Mouse (Mus musculus) midbrain, embryonic 12.5 days (tissue): ENCODE results near the gene Ring1. TPM values are rescaled to one million over a fixed set of nuclear protein-coding genes. Genes with fewer than 3 reads are reported as not detected.

Source experiments
- ATAC-seq: fragments of 200-750 bp; cut with Nextera tagmentation; 2 replicates; pipeline ENCODE4 v1.8.0; 2017; ENCODE audit warnings: low read depth, moderate TSS enrichment, moderate library complexity; ENCODE audit not compliant: low FRiP score
- H3K27ac ChIP-seq: fragments of 300-500 bp; sonication (generic); replicated peaks from 2 replicates; pipeline ENCODE4 v1.5.1; 2016; ENCODE audit warnings: mild to moderate bottlenecking
- H3K27me3 ChIP-seq: fragments of 300-500 bp; sonication (generic); 2 replicates; pipeline ENCODE4 v1.6.1; 2016; ENCODE audit warnings: mild to moderate bottlenecking
- H3K36me3 ChIP-seq: fragments of 300-500 bp; sonication (generic); 2 replicates; pipeline ENCODE4 v1.6.1; 2016
- H3K4me1 ChIP-seq: fragments of 300-500 bp; sonication (generic); 2 replicates; pipeline ENCODE4 v1.6.1; 2016
- H3K4me2 ChIP-seq: fragments of 300-500 bp; sonication (generic); replicated peaks from 2 replicates; pipeline ENCODE4 v1.6.1; 2016; ENCODE audit warnings: mild to moderate bottlenecking, moderate library complexity
- H3K4me3 ChIP-seq: fragments of 300-500 bp; sonication (generic); 2 replicates; pipeline ENCODE4 v1.5.1; 2016; ENCODE audit warnings: mild to moderate bottlenecking
- H3K9ac ChIP-seq: fragments of 300-500 bp; sonication (generic); replicated peaks from 2 replicates; pipeline ENCODE4 v1.6.1; 2016; ENCODE audit warnings: mild to moderate bottlenecking, moderate library complexity
- H3K9me3 ChIP-seq: fragments of 300-500 bp; sonication (generic); 2 replicates; pipeline ENCODE4 v1.6.1; 2016; ENCODE audit warnings: mild to moderate bottlenecking
- WGBS: fragments of 180-500 bp; shearing (Covaris S2); methylation state at CpG from one replicate; pipeline ENCODE4 v1.1.7; 2016; 5-methylcytosine and 5-hydroxymethylcytosine counted together
- polyA plus RNA-seq: library from polyadenylated mRNA; unstranded; fragments of >200 nt; fragmentation: Nextera tagmentation; extraction: Ambion mirVana; gene quantifications from 2 replicates; pipeline ENCODE4 v1.2.1, GENCODE M21; 2016

Gene Ring1
- 25.2 and 27.0 TPM in 2 replicates for polyA plus RNA-seq

DNA sequence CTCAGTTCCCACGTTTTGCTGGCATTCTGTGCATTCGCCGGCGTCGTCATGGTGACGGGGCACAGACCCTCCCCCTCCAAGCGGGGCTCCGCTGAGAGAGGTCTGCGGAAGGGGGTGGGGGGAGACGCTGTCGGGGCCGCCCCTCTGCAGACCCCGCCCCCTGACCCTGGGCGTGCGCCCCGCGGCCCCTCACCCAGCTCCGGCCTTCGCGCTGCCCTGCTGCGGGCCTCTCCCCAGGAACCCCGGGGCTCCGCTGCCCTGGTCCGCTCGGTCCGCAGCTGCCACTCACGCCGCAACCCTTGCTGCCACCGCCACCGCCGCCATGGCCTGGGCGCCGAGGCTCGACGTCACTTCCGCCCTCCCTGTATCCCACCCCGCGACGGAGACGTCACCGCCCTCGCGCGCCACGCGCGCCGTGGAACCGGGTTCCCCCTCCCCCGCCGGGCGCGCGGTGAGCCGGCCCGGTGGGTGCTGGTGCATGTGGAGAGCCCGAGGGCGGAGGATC, at the start of gene Ring1:
Ring1 (minus strand) TSS at position 364 of the 505 bp plus-strand sequence.
- no peaks in the 10 kb centered on the region for H3K27me3 ChIP-seq
- peak; percentile 57 for ATAC-seq
- H3K27ac ChIP-seq, result peak within 1 kb of the TSS; percentile 96
- H3K9me3 ChIP-seq, result peaks cover 8% of the 10 kb centered on the region
- H3K4me2 ChIP-seq, result peak within 1 kb of the TSS; percentile 88
- H3K9ac ChIP-seq, result peak within 1 kb of the TSS; percentile 88
- under 1% methylated on average over 58 of the region's 58 CpGs for WGBS
- H3K4me3 ChIP-seq, result peak within 1 kb of the TSS; percentile 95
- H3K36me3 ChIP-seq, result peaks cover 47% of the 10 kb centered on the region
- peaks cover 52% of the 10 kb centered on the region for H3K4me1 ChIP-seq

DNA sequence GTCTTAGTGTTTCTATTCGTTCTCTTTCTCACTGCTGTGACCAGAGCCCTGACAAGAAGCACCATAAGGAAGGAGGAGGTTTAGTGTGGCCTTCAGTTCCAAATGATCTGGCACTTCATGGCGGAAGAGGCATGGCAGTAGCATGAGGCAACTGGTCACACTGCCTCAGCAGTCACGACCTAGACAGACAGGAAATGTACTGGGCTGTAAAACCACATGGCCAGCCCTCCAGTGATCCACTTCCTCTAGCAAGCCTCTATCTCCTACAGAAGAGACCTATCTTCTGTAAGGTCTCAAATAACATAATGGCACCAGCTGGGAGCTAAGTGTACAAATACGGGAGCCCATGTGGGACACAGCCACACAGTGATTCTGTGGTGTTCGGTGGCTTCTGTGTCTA, 47.6 kb upstream of the Ring1 start:
- no peaks in the 10 kb centered on the region for H3K36me3 ChIP-seq
- H3K4me2 ChIP-seq, result no peak overlapping the region
- WGBS, result 90% methylated on average over 5 of the region's 5 CpGs
- H3K9ac ChIP-seq, result no peak overlapping the region
- ATAC-seq, result no peak
- no peaks in the 10 kb centered on the region for H3K9me3 ChIP-seq
- H3K4me1 ChIP-seq, result peaks cover 4% of the 10 kb centered on the region
- H3K4me3 ChIP-seq, result no peak overlapping the region
- peaks cover 16% of the 10 kb centered on the region for H3K27me3 ChIP-seq
- no peak overlapping the region for H3K27ac ChIP-seq

DNA sequence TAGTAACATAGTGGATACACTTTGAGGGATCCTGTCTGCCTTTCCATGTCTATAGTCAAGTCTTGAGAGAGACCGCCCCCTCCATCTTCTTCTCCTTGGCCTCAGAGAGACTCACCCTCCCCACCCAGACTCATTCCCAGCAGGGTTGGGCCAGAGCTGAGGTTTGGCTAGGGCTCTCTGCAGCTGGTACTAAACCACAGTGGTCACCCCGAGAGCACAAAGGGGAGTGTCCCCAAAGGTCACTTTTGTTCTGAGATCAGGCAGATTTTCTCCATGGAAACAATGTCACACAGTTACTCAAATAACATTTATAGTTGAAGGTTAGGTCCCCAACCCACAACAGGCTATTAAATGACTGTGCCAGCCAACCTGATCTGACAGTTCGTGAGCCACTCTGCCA, 44.4 kb upstream of the Ring1 start:
- Histone ChIP-seq H3K9me3 (no peaks in the 10 kb centered on the region), H3K4me3 (no peak overlapping the region), H3K36me3 (0 out of 2 replicates have a peak, but pooled peaks cover 5% of the 10 kb centered on the region), H3K4me2 (no peak overlapping the region), H3K27ac (no peak overlapping the region), H3K4me1 (no peaks in the 10 kb centered on the region), H3K9ac (no peak overlapping the region), H3K27me3 (no peaks in the 10 kb centered on the region)
- 49% methylated on average over 3 of the region's 3 CpGs for WGBS
- ATAC-seq, result no peak

DNA sequence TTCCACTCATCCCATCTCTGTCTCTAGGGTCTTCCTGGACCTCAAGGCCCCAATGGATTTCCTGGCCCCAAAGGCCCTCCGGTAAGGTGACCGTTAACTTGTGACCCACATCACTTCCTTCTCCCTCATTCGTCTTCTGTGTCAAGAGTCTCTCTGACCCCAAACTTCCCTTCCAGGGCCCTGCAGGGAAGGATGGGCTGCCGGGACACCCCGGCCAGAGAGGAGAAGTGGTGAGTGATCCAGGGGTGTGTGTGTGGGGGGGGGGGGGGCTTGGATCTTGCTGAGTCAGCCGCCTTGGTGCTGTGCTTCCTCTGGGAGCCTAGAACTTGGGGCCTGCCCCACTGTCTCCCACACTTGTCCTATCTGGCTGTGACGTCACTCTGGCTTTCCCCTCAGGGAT, 32.7 kb upstream of the Ring1 start:
- Histone ChIP-seq H3K4me2 (no peak overlapping the region), H3K9me3 (no peaks in the 10 kb centered on the region), H3K9ac (no peak overlapping the region), H3K4me1 (no peaks in the 10 kb centered on the region), H3K27ac (no peak overlapping the region), H3K36me3 (peaks cover 23% of the 10 kb centered on the region; the same call in 1 of the 2 replicates), H3K27me3 (no peaks in the 10 kb centered on the region), H3K4me3 (no peak overlapping the region)
- 88% methylated on average over 7 of the region's 7 CpGs for WGBS
- ATAC-seq, result no peak

DNA sequence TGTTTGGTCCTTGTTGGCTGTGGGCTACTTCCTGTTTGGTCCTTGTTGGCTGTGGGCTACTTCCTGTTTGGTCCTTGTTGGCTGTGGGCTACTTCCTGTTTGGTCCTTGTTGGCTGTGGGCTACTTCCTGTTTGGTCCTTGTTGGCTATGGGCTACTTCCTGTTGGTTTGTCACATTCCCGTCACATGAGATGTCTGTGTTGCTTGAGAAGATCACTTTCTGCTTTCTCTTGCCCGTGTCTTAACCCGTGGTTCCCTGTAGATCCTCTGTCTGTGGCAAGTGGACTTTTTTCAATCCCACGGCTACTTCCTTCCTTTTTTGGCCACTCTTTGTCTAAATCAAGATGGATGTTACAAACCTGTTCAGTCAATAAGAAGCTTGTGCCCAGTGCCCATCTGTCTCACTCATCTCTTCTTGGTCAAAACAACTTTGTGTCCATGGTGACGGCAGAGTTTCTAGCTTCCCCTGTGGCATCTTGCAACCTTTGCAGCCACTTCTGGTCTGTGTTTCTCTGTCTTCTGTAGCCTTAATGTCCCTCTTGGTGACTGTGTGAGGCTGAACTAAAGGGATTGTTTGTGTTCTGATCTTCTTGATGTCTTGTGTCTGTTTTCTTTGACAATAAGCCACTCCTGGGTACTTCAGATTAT, 23.0 kb upstream of the Ring1 start:
- Histone ChIP-seq H3K4me2 (no peak overlapping the region), H3K27me3 (no peaks in the 10 kb centered on the region), H3K27ac (no peak overlapping the region), H3K9me3 (no peaks in the 10 kb centered on the region), H3K4me3 (no peak overlapping the region), H3K9ac (no peak overlapping the region), H3K4me1 (no peaks in the 10 kb centered on the region), H3K36me3 (no peaks in the 10 kb centered on the region)
- WGBS, result 97% methylated on average over 5 of the region's 5 CpGs
- no peak for ATAC-seq

DNA sequence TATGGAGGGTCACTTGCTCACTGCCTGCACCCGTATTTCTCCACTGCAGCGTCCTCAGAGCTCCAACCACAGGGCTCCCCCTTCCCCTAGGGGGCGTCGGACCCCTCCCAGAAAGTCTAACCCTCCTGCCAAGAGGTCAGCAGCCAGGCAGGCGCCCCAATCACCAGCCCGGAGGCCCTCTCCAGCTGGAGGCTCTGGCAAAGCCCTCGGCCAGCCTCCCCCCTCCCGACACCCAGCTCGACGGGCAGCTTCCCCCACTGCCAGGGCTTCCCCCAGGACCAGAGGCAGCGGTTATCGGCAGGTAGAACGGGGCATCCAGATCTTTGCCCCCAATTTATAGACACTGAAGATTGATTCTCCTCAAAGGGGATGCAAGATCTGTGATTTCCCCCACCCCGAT, 21.5 kb upstream of the Ring1 start:
- Histone ChIP-seq H3K4me1 (peaks cover 1% of the 10 kb centered on the region), H3K9me3 (no peaks in the 10 kb centered on the region), H3K36me3 (no peaks in the 10 kb centered on the region), H3K4me3 (no peak overlapping the region), H3K4me2 (no peak overlapping the region), H3K9ac (no peak overlapping the region), H3K27ac (no peak overlapping the region), H3K27me3 (peaks cover 9% of the 10 kb centered on the region; the same call in 1 of the 2 replicates)
- no peak for ATAC-seq
- 81% methylated on average over 14 of the region's 14 CpGs for WGBS

DNA sequence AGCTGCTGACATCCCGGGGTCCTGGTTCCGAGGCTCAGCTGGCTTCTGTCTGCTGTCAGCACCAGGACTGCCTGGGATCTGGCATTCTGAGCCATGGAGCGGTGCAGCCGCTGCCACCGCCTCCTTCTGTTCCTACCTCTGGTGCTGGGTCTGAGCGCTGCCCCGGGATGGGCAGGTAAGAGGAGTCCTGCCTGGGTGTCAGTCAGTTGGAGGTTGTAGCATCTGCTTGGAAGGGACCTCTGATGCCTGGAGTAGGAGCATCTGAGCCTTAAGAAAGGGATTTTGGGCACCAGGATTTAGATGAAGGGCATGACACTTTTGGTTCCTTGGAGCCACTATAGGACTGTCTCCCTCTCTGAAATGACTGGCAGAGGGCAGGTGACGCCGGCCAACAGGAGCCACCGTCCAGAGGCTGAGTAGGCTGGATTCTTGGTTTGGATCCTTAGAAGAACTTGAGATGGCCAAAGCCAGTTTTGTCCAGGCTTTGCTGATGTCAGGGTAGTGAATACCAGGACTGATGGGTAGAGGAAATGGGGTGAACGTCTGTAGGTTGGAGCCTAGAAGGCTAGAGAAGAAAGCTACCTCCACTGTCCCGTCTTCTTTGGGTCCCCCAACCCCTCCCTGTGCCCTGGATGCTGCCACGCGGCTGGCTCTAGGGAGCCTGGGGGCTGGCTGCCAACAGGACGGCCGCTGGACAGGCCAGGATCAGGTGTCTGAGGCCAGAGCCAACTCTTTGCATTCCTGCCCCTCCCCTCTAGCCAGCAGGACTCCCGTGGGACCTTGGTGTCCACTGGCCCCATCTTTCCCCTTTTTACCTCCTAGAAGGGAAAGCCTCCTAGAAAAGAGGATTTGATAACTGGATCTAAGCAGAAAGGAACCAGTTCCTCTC, 15.3 kb upstream of the Ring1 start:
- no peak for ATAC-seq
- Histone ChIP-seq H3K4me2 (peak overlapping the region; percentile 47), H3K27ac (no peak overlapping the region), H3K4me3 (peak overlapping the region; percentile 19), H3K9me3 (no peaks in the 10 kb centered on the region), H3K36me3 (peaks cover 31% of the 10 kb centered on the region), H3K9ac (peak overlapping the region; percentile 35), H3K27me3 (peaks cover 22% of the 10 kb centered on the region), H3K4me1 (peaks cover 35% of the 10 kb centered on the region)
- WGBS, result 36% methylated on average over 17 of the region's 17 CpGs

DNA sequence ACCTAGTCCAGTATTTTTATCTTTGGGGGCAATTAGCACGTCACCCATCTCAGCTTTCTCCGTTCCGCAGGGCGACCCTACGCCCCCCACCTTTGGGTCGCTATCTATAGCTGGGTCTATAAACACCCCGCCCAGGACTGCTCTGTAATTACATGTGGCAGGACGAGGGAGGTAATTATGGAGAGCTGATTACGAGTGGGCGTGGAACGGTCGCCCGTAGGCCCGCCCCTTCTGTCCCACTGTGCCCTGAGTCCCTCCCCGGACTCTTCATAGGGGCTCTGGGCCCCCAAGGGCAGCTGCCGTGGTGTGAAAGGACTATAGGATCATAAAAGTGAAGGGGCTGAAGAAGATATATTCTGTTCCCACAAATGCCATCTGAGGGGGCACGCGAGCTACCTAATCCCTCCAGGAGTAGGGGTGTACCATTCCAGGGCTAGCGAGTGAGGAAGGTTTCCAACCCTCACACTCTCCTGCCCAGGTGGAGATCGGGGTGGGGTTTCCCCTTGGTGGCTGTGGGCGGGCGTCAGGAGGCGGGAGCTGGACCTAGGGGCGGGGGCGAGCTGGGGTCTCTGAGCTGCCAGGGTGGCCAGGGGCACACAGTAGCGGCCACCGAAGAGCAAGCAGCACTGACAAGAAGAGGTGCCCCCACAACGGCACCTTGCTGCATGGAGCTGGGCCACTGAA, 14.5 kb upstream of the Ring1 start, which contains the start of gene Col11a2:
Col11a2 (plus strand) TSS at position 560 of the 684 bp plus-strand sequence.
- Histone ChIP-seq H3K4me2 (peak within 1 kb of the TSS; percentile 47), H3K4me1 (peaks cover 36% of the 10 kb centered on the region), H3K36me3 (peaks cover 38% of the 10 kb centered on the region), H3K27ac (no peak within 1 kb of the TSS), H3K9me3 (no peaks in the 10 kb centered on the region), H3K9ac (peak within 1 kb of the TSS; percentile 35), H3K27me3 (peaks cover 22% of the 10 kb centered on the region), H3K4me3 (peak within 1 kb of the TSS; percentile 19)
- ATAC-seq, result peak; percentile 67
- WGBS, result 9% methylated on average over 28 of the region's 28 CpGs

DNA sequence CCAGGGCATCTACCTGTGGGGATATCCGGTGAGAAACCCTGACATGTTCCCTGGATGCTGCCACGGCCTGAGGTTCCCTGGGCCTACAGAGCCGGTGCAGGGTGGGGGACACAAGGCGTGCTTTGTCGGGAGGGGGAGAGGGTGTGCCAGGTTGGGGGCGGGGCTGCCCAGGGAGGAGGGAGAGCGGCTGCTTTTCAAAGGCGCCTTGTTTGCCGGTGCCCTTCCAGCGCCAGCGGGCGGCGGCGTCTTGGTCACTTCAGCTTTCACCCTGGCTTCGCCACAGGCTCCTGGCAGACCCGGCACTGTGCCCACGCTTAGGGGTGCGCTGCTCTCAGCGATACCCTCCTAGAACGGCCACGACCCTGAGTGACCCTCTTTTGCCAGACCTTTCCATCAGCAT, 14.0 kb upstream of the Ring1 start:
- Histone ChIP-seq H3K4me1 (peaks cover 40% of the 10 kb centered on the region), H3K27me3 (peaks cover 22% of the 10 kb centered on the region), H3K9ac (peak overlapping the region; percentile 35), H3K36me3 (peaks cover 43% of the 10 kb centered on the region), H3K27ac (no peak overlapping the region), H3K4me2 (peak overlapping the region; percentile 47), H3K9me3 (no peaks in the 10 kb centered on the region), H3K4me3 (peak overlapping the region; percentile 19; the same call in 1 of the 2 replicates)
- ATAC-seq, result peak; percentile 54
- 17% methylated on average over 19 of the region's 21 CpGs for WGBS

DNA sequence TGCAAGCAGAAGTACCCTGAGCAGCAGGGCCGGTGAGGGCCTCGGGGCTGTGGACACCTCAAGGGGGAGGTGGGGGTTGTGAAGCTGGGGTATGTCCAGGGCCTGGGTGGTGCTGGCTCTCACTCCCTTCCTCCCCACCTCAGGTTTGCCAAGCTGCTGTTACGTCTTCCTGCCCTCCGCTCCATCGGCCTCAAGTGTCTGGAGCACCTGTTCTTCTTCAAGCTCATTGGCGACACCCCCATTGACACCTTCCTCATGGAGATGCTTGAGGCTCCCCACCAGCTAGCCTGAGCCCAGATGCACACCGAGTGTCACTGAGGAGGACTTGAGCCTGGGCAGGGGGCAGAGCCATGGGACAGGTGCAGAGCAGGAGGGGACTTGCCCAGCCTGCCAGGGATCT, 12.8 kb upstream of the Ring1 start:
- Histone ChIP-seq H3K27me3 (peaks cover 22% of the 10 kb centered on the region), H3K4me3 (no peak overlapping the region), H3K36me3 (peaks cover 43% of the 10 kb centered on the region), H3K27ac (no peak overlapping the region), H3K4me2 (no peak overlapping the region), H3K9ac (no peak overlapping the region), H3K9me3 (no peaks in the 10 kb centered on the region), H3K4me1 (peaks cover 51% of the 10 kb centered on the region)
- 91% methylated on average over 7 of the region's 7 CpGs for WGBS
- no peak for ATAC-seq

DNA sequence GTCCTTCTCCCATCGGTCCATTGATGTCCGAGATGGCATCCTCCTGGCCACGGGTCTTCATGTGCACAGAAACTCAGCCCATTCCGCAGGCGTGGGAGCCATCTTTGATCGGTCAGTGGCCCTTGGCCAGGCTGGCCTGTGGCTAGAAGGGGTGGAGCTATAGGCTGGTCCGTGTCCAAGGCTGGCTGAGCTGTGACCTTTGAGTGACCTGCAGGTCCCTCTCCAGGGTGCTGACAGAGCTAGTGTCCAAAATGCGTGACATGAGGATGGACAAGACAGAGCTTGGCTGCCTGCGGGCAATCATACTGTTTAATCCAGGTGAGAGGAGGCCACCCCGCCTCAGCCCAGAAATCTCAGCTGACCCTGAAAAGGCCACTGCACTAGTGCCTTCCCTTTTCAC, 12.2 kb upstream of the Ring1 start:
- WGBS, result 81% methylated on average over 10 of the region's 10 CpGs
- H3K9me3 ChIP-seq, result no peaks in the 10 kb centered on the region
- ATAC-seq, result no peak
- H3K9ac ChIP-seq, result no peak overlapping the region
- H3K27me3 ChIP-seq, result peaks cover 19% of the 10 kb centered on the region
- H3K27ac ChIP-seq, result no peak overlapping the region
- no peak overlapping the region for H3K4me3 ChIP-seq
- no peak overlapping the region for H3K4me2 ChIP-seq
- H3K4me1 ChIP-seq, result peaks cover 51% of the 10 kb centered on the region
- H3K36me3 ChIP-seq, result peaks cover 43% of the 10 kb centered on the region
